In genomic region chr15:101519792-101520191, GRCm38 (mm10) we compare ENCODE assay signal across 9 mouse cellular contexts. TPM values are rescaled to one million over a fixed set of nuclear protein-coding genes. Genes with fewer than 3 reads are reported as not detected.
DNase-seq lines count a peak whose midpoint lies in the region; ATAC-seq and TF ChIP-seq lines count a peak whose summit lies in the region.
"Had no signal": no experiment of that assay in that cellular context is flagged by ENCODE, and none has a peak within 500 bp of the region (broad histone marks: within the 10 kb centered on the region; RNA-seq: fewer than 3 reads in every experiment).

No protein-coding gene starts in this region.

- no peaks in the 10 kb centered on the region for H3K9me3 ChIP-seq in liver, embryonic 12.5 days (replicated peaks)
- no peaks in the 10 kb centered on the region for H3K9me3 ChIP-seq in embryonic facial prominence, embryonic 11.5 days (replicated peaks; ENCODE audit: control insufficient read depth, low read length)

- 13% methylated on average over 2 of the region's 2 CpGs for WGBS in liver, embryonic 12.5 days (ENCODE audit: insufficient replicate concordance)
- 7% methylated on average over 2 of the region's 2 CpGs for WGBS in embryonic facial prominence, embryonic 11.5 days
- 8% methylated on average over 2 of the region's 2 CpGs for WGBS in liver, adult 2 months

- ATAC-seq in liver, embryonic 12.5 days, result no peak
- ATAC-seq in embryonic facial prominence, embryonic 11.5 days (replicated peaks; ENCODE audit: insufficient number of reproducible peaks, low FRiP score, low TSS enrichment, low read depth), result no peak

- H3K4me2 ChIP-seq in liver, embryonic 12.5 days, result no peak overlapping the region
- H3K4me2 ChIP-seq in embryonic facial prominence, embryonic 11.5 days (ENCODE audit: low read depth, low read length), result no peak overlapping the region

- peak; percentile 85 for TF ChIP-seq CTCF in liver, adult 2 months (IDR thresholded peaks at IDR 0.05; ENCODE audit: low read depth, low read length)

- H3K36me3 ChIP-seq in liver, embryonic 12.5 days, result no peaks in the 10 kb centered on the region
- H3K36me3 ChIP-seq in embryonic facial prominence, embryonic 11.5 days (replicated peaks; ENCODE audit: control insufficient read depth, insufficient read depth, low read depth, low read length), result no peaks in the 10 kb centered on the region
- H3K36me3 ChIP-seq in liver, adult 2 months (ENCODE audit: control insufficient read depth, insufficient read depth, low read length), result no peaks in the 10 kb centered on the region

- H3K4me1 ChIP-seq in liver, embryonic 12.5 days, result no peaks in the 10 kb centered on the region
- H3K4me1 ChIP-seq in embryonic facial prominence, embryonic 11.5 days (ENCODE audit: control insufficient read depth, insufficient read depth, low read length), result no peaks in the 10 kb centered on the region
- H3K4me1 ChIP-seq in liver, adult 2 months (ENCODE audit: control insufficient read depth, insufficient read depth, low read length), result no peaks in the 10 kb centered on the region

- peaks cover 15% of the 10 kb centered on the region; the same call in 1 of the 2 replicates for H3K27me3 ChIP-seq in liver, embryonic 12.5 days (replicated peaks)
- no peaks in the 10 kb centered on the region for H3K27me3 ChIP-seq in embryonic facial prominence, embryonic 11.5 days (ENCODE audit: control insufficient read depth, insufficient read depth, low read length)
- H3K27me3 ChIP-seq in liver, adult 2 months (ENCODE audit: control insufficient read depth, insufficient read depth, low read length), result no peaks in the 10 kb centered on the region; the same call in 1 of the 2 replicates

- peak; percentile 61 for DNase-seq in liver
- peak; percentile 80 for DNase-seq in adrenal gland, postnatal 25 days
- peak; percentile 88 for DNase-seq in embryonic facial prominence, embryonic 11.5 days (ENCODE audit: low spot score)
- peak; percentile 76 for DNase-seq in kidney, adult 9 months
- DNase-seq in liver, adult 2 months (ENCODE audit: extremely low read depth, low read depth, low spot score), result peak; percentile 50
- DNase-seq in right cerebral cortex, adult 2 months (ENCODE audit: low spot score in 2 of 2), result peak; percentile 85 to 87
- no peak for DNase-seq in natural killer cell, adult 2 months (ENCODE audit: low spot score in 2 of 2)

- H3K4me3 ChIP-seq in liver, embryonic 12.5 days, result no peak overlapping the region
- H3K4me3 ChIP-seq in embryonic facial prominence, embryonic 11.5 days (ENCODE audit: low read depth, low read length), result no peak overlapping the region
- H3K4me3 ChIP-seq in liver, adult 2 months (ENCODE audit: insufficient read depth, low read depth, low read length), result no peak overlapping the region

- H3K27ac ChIP-seq in liver, embryonic 12.5 days, result no peak overlapping the region
- H3K27ac ChIP-seq in embryonic facial prominence, embryonic 11.5 days (replicated peaks; ENCODE audit: low read depth, low read length), result no peak overlapping the region
- H3K27ac ChIP-seq in liver, adult 2 months (replicated peaks; ENCODE audit: insufficient read depth, low read depth, low read length), result no peak overlapping the region

- no peaks in the 10 kb centered on the region for H3K79me2 ChIP-seq in liver, adult 2 months (ENCODE audit: control insufficient read depth, insufficient read depth, low read length)

- H3K9ac ChIP-seq in liver, embryonic 12.5 days, result no peak overlapping the region
- H3K9ac ChIP-seq in embryonic facial prominence, embryonic 11.5 days (replicated peaks; ENCODE audit: low read length), result no peak overlapping the region
- no peak overlapping the region for H3K9ac ChIP-seq in liver, adult 2 months (ENCODE audit: low read depth, low read length)

- no peak for TF ChIP-seq POLR2A in liver, adult 2 months (IDR thresholded peaks at IDR 0.05; ENCODE audit: extremely low read depth, insufficient read depth, low read length)

RNA-seq across cellular contexts. Expression of gene Gm49425, which starts 2.7 kb away (rescaled TPM):
- polyA plus RNA-seq in liver, embryonic 12.5 days (2016; fragmentation: Nextera tagmentation; extraction: Ambion mirVana), result not detected in 2 replicates
- not detected in 2 replicates for total RNA-seq in adrenal gland, postnatal 25 days (2021)
- not detected in 2 replicates for polyA plus RNA-seq in embryonic facial prominence, embryonic 11.5 days (2014; fragmentation: Nextera tagmentation; extraction: Ambion mirVana)
- not detected in 2 replicates for total RNA-seq in liver, adult 2 months (2014; rRNA removed)
- not detected in 2 replicates for polyA plus RNA-seq in liver, adult 2 months (2012; rRNA removed)
- polyA plus RNA-seq: heart, embryonic 14.5 days had no signal

RNA-seq across cellular contexts. Expression of gene Krt84, which starts 12.8 kb away (rescaled TPM):
- not detected in 2 replicates for polyA plus RNA-seq in liver, embryonic 12.5 days (2016; fragmentation: Nextera tagmentation; extraction: Ambion mirVana)
- total RNA-seq in adrenal gland, postnatal 25 days (2021), result not detected in 2 replicates
- not detected in 2 replicates for polyA plus RNA-seq in embryonic facial prominence, embryonic 11.5 days (2014; fragmentation: Nextera tagmentation; extraction: Ambion mirVana)
- not detected in 2 replicates for total RNA-seq in liver, adult 2 months (2014; rRNA removed)
- not detected in 2 replicates for polyA plus RNA-seq in liver, adult 2 months (2012; rRNA removed)
- polyA plus RNA-seq: heart, embryonic 14.5 days had no signal

RNA-seq across cellular contexts. Expression of gene Krt83, which starts 28.5 kb away (rescaled TPM):
- not detected in 2 replicates for polyA plus RNA-seq in liver, embryonic 12.5 days (2016; fragmentation: Nextera tagmentation; extraction: Ambion mirVana)
- total RNA-seq in adrenal gland, postnatal 25 days (2021), result not detected in 2 replicates
- not detected in 2 replicates for polyA plus RNA-seq in embryonic facial prominence, embryonic 11.5 days (2014; fragmentation: Nextera tagmentation; extraction: Ambion mirVana)
- total RNA-seq in liver, adult 2 months (2014; rRNA removed), result not detected in 2 replicates
- polyA plus RNA-seq in liver, adult 2 months (2012; rRNA removed), result not detected in 2 replicates
- polyA plus RNA-seq: heart, embryonic 14.5 days had no signal

RNA-seq across cellular contexts. Expression of gene Krt82, which starts 30.7 kb away (rescaled TPM):
- not detected in 2 replicates for polyA plus RNA-seq in liver, embryonic 12.5 days (2016; fragmentation: Nextera tagmentation; extraction: Ambion mirVana)
- not detected in 2 replicates for total RNA-seq in adrenal gland, postnatal 25 days (2021)
- polyA plus RNA-seq in embryonic facial prominence, embryonic 11.5 days (2014; fragmentation: Nextera tagmentation; extraction: Ambion mirVana), result not detected in 2 replicates
- total RNA-seq in liver, adult 2 months (2014; rRNA removed), result not detected in 2 replicates
- polyA plus RNA-seq in liver, adult 2 months (2012; rRNA removed), result not detected in 2 replicates
- polyA plus RNA-seq: heart, embryonic 14.5 days had no signal

RNA-seq across cellular contexts. Expression of gene Krt90, which starts 43.0 kb away (rescaled TPM):
- not detected in 2 replicates for polyA plus RNA-seq in liver, embryonic 12.5 days (2016; fragmentation: Nextera tagmentation; extraction: Ambion mirVana)
- total RNA-seq in adrenal gland, postnatal 25 days (2021), result not detected in 2 replicates
- 0.36 and 0.89 TPM in 2 replicates for polyA plus RNA-seq in embryonic facial prominence, embryonic 11.5 days (2014; fragmentation: Nextera tagmentation; extraction: Ambion mirVana)
- total RNA-seq in liver, adult 2 months (2014; rRNA removed), result not detected in 2 replicates
- not detected in 2 replicates for polyA plus RNA-seq in liver, adult 2 months (2012; rRNA removed)
- polyA plus RNA-seq: heart, embryonic 14.5 days had no signal

Comparison
In these comparisons a context has a peak if more than half of its experiments do, and no peak if none do; other contexts are left out.
1. DNase-seq: peak in liver (single experiment), adrenal gland, postnatal 25 days (single experiment), embryonic facial prominence, embryonic 11.5 days (single experiment), kidney, adult 9 months (single experiment), liver, adult 2 months (single experiment) and right cerebral cortex, adult 2 months (2 of 2); none in natural killer cell, adult 2 months (0 of 2).